Mouse (Mus musculus) gastrocnemius, postnatal 25 days (tissue): ENCODE data around the gene Atp6v0d1. TPM values are rescaled to one million over a fixed set of nuclear protein-coding genes. Genes with fewer than 3 reads are reported as not detected.
"Not testable (repeated sequence)": the region's sequence is repeated elsewhere in the genome, so short reads cannot be mapped to it uniquely, and the experiment has no call there.

ENCODE experiments used
- DNase-seq: peaks from one replicate; pipeline ENCODE4 v3.0.0; 2022
- long read RNA-seq, 2 experiments: library from polyadenylated mRNA; stranded (forward); transcript quantifications; one replicate each; pipeline ENCODE4 v2.0.0; 2021
- total RNA-seq, 2 experiments: library from RNA; stranded (reverse); gene quantifications; 1 replicate in 1 of 2; 2 replicates in 1 of 2; pipeline ENCODE4 v1.2.3; 2021

The Atp6v0d1 gene
- total RNA-seq, result 10 to 100 TPM; 41.7 to 45.1 TPM
- long read RNA-seq, experiment 1, transcript Atp6v0d1-201 (8 exons, 1,629 nt), result major isoform, 38 of 45 reads
- long read RNA-seq, experiment 1, partial matches to known transcripts, result 6 of 45 reads
- long read RNA-seq, experiment 1, other reads (novel, unspliced or antisense), result 1 of 45 reads
- long read RNA-seq, experiment 2, transcript Atp6v0d1-201 (8 exons, 1,629 nt), result major isoform, 44 of 48 reads
- long read RNA-seq, experiment 2, partial matches to known transcripts, result 4 of 48 reads
- long read RNA-seq, experiment 2, other reads (novel, unspliced or antisense), result 0 of 48 reads

- DNase-seq, result peak; percentile 100
Measured at GRCm38 (mm10) chr8:105565952-105566702, at the start of gene Atp6v0d1. Gene Atp6v0d1 (minus strand): TSS chr8:105566047.

GRCm38 (mm10) chr8:105613830-105614511 is 48.1 kb upstream of the Atp6v0d1 start:
- peak; percentile 82 for DNase-seq

GRCm38 (mm10) chr8:105613037-105613436 is 47.2 kb upstream of the Atp6v0d1 start:
- peak; percentile 58 for DNase-seq

- no peak for DNase-seq
Measured at GRCm38 (mm10) chr8:105611836-105612235, 46.0 kb upstream of the Atp6v0d1 start.

- no peak for DNase-seq
Measured at GRCm38 (mm10) chr8:105609771-105610170, 43.9 kb upstream of the Atp6v0d1 start.

- DNase-seq, result no peak
Measured at GRCm38 (mm10) chr8:105609355-105609754, 43.5 kb upstream of the Atp6v0d1 start.

GRCm38 (mm10) chr8:105607684-105608083 is 41.8 kb upstream of the Atp6v0d1 start:
- no peak for DNase-seq

GRCm38 (mm10) chr8:105607062-105607461 is 41.2 kb upstream of the Atp6v0d1 start:
- DNase-seq, result no peak

- DNase-seq, result peak; percentile 87
Measured at GRCm38 (mm10) chr8:105606189-105607023, 40.6 kb upstream of the Atp6v0d1 start.

- DNase-seq, result peak; percentile 45
Measured at GRCm38 (mm10) chr8:105605491-105606188, 39.8 kb upstream of the Atp6v0d1 start.

GRCm38 (mm10) chr8:105604804-105605381 is 39.0 kb upstream of the Atp6v0d1 start, which contains the start of gene Ripor1:
Gene Ripor1 (plus strand): TSS chr8:105605255.
- peak; percentile 84 for DNase-seq

- not testable (repeated sequence) for DNase-seq
Measured at GRCm38 (mm10) chr8:105602540-105602939, 36.7 kb upstream of the Atp6v0d1 start.

GRCm38 (mm10) chr8:105601301-105601700 is 35.5 kb upstream of the Atp6v0d1 start:
- no peak for DNase-seq

GRCm38 (mm10) chr8:105598777-105599176 is 32.9 kb upstream of the Atp6v0d1 start:
- no peak for DNase-seq

- peak; percentile 78 for DNase-seq
Measured at GRCm38 (mm10) chr8:105596362-105597034, 30.7 kb upstream of the Atp6v0d1 start.

GRCm38 (mm10) chr8:105594451-105595242 is 28.8 kb upstream of the Atp6v0d1 start:
- no peak for DNase-seq

GRCm38 (mm10) chr8:105593859-105594258 is 28.0 kb upstream of the Atp6v0d1 start:
- peak; percentile 49 for DNase-seq

GRCm38 (mm10) chr8:105592431-105592830 is 26.6 kb upstream of the Atp6v0d1 start:
- DNase-seq, result no peak

GRCm38 (mm10) chr8:105579719-105580118 is 13.9 kb upstream of the Atp6v0d1 start:
- no peak for DNase-seq
